Mouse (Mus musculus) kidney, embryonic 16.5 days (tissue): ENCODE results near the gene Rpp30. TPM values are rescaled to one million over a fixed set of nuclear protein-coding genes. Genes with fewer than 3 reads are reported as not detected.

ENCODE experiments used
- ATAC-seq: fragments of 200-750 bp; cut with Nextera tagmentation; 2 replicates; pipeline ENCODE4 v1.8.0; 2017; ENCODE audit warnings: moderate TSS enrichment; ENCODE audit not compliant: low FRiP score, low TSS enrichment
- H3K27ac ChIP-seq: fragments of 300-500 bp; sonication (generic); 2 replicates; pipeline ENCODE4 v1.5.1; 2014; ENCODE audit warnings: low read length
- H3K27me3 ChIP-seq: fragments of 300-500 bp; sonication (generic); 2 replicates; pipeline ENCODE4 v1.6.1; 2014; ENCODE audit warnings: low read length, control low read depth, mixed read lengths; ENCODE audit not compliant: insufficient read depth
- H3K36me3 ChIP-seq: fragments of 300-500 bp; sonication (generic); 2 replicates; pipeline ENCODE4 v1.6.1; 2014; ENCODE audit warnings: low read length, control low read depth, mixed read lengths; ENCODE audit not compliant: insufficient read depth
- H3K4me1 ChIP-seq: fragments of 300-500 bp; sonication (generic); 2 replicates; pipeline ENCODE4 v1.6.1; 2014; ENCODE audit warnings: low read length, control low read depth, mixed read lengths; ENCODE audit not compliant: insufficient read depth
- H3K4me2 ChIP-seq: fragments of 300-500 bp; sonication (generic); replicated peaks from 2 replicates; pipeline ENCODE4 v1.6.1; 2014; ENCODE audit warnings: low read depth, low read length
- H3K4me3 ChIP-seq: fragments of 300-500 bp; sonication (generic); 2 replicates; pipeline ENCODE4 v1.5.1; 2014; ENCODE audit warnings: mild to moderate bottlenecking, low read length
- H3K9ac ChIP-seq: fragments of 300-500 bp; sonication (generic); replicated peaks from 2 replicates; pipeline ENCODE4 v1.6.1; 2014; ENCODE audit warnings: low read length
- H3K9me3 ChIP-seq: fragments of 300-500 bp; sonication (generic); 2 replicates; pipeline ENCODE4 v1.6.1; 2016; ENCODE audit warnings: low read length, control low read depth
- WGBS: fragments of 180-500 bp; shearing (Covaris S2); extraction: QIAGEN DNeasy Blood & Tissue Kit; methylation state at CpG from one replicate; pipeline ENCODE4 v1.1.7; 2014; 5-methylcytosine and 5-hydroxymethylcytosine counted together
- polyA plus RNA-seq: library from polyadenylated mRNA; unstranded; fragments of >200 nt; fragmentation: Nextera tagmentation; extraction: Ambion mirVana; gene quantifications from 2 replicates; pipeline ENCODE4 v1.2.1, GENCODE M21; 2015

The Rpp30 gene
- polyA plus RNA-seq, 1 experiment from 2014 or later = 63.4 TPM

DNA sequence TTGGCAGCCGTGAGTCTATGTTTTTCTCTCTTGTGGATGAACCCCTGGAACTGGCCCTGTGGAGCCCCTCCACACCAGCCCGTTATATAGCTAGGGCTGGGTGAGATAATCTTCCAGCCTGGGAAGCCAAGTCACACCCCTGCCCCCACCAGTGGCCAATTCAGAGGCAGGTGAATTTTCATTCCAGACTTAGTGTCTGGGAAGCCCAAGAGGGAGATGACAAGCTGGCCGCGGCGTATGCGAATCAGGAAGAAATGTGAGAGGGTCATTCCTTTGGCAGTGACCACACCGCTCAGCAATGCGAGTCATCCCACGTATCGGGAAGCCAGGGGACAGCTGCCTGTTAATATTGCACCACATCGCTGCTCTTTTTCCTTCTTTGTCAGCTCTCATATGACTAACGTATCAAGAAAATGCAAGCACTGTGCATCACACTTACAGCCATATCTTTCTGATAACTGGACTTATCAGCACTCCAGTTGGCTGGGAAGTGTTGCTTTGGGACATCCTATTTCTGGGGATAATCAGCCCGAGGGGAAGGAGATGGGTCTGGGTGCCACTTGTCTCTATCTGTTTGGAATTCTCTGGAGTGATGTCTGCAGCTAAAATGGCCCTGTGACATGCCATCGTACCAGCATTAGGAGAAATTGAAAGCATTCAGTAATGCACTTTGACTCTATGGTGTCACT, 36.4 kb downstream of the Rpp30 start, which contains the start of gene Ankrd1:
Gene Ankrd1 (minus strand): TSS at position 317 of the 689 bp plus-strand sequence.
- Histone ChIP-seq H3K4me1 (no peaks in the 10 kb centered on the region), H3K9ac (no peak within 1 kb of the TSS), H3K4me3 (no peak within 1 kb of the TSS), H3K4me2 (no peak within 1 kb of the TSS), H3K27me3 (no peaks in the 10 kb centered on the region), H3K9me3 (peaks cover 13% of the 10 kb centered on the region), H3K36me3 (no peaks in the 10 kb centered on the region), H3K27ac (no peak within 1 kb of the TSS)
- ATAC-seq = no peak
- 70% methylated on average over 14 of the region's 14 CpGs for WGBS

DNA sequence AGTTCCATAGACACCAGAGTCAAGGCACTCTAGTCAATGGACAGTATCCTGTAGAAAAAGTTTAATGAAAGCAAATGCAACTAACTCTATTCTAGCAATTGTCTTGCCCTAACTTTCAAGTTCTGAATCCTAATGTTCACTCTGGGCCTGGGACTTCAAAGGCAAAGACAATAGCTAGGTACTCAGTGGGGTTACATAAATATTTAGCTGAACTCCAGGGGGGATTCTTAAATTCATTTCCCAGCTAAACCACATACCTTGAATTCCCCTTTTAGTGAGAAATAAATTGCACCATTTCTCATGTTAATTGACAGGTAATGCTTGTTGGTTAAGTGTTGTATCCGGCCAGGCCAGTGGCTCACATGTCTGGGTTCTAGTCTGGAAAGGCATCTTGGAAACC, 40.7 kb downstream of the Rpp30 start:
- Histone ChIP-seq H3K4me1 (no peaks in the 10 kb centered on the region), H3K4me3 (no peak overlapping the region), H3K9me3 (peaks cover 13% of the 10 kb centered on the region), H3K27ac (no peak overlapping the region), H3K9ac (no peak overlapping the region), H3K4me2 (no peak overlapping the region), H3K36me3 (no peaks in the 10 kb centered on the region), H3K27me3 (no peaks in the 10 kb centered on the region)
- ATAC-seq = no peak
- 59% methylated on average over 1 of the region's 1 CpGs for whole genome bisulfite sequencing

DNA sequence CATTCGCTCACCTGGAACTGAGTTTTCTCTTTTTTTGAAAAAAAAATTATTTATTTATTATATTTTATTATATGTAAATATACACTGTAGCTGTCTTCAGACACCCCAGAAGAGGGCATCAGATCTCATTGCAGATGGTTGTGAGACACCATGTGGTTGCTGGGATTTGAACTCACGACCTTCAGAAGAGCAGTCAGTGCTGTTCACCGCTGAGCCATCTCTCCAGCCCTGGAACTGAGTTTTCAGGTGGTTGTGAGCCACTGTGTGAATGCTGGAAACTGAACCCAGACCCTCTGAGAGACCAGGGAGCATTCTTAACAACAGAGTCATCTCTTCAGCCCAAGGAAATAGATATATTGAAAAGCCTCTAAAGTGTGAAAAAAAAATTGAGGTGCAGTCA, 44.9 kb downstream of the Rpp30 start:
- H3K9me3 ChIP-seq = peaks cover 8% of the 10 kb centered on the region
- no peak for ATAC-seq
- WGBS = 90% methylated on average over 3 of the region's 3 CpGs
- no peak overlapping the region for H3K9ac ChIP-seq
- H3K4me1 ChIP-seq = peaks cover 5% of the 10 kb centered on the region
- no peak overlapping the region for H3K4me2 ChIP-seq
- no peak overlapping the region for H3K4me3 ChIP-seq
- no peaks in the 10 kb centered on the region for H3K36me3 ChIP-seq
- no peaks in the 10 kb centered on the region for H3K27me3 ChIP-seq
- H3K27ac ChIP-seq = no peak overlapping the region

DNA sequence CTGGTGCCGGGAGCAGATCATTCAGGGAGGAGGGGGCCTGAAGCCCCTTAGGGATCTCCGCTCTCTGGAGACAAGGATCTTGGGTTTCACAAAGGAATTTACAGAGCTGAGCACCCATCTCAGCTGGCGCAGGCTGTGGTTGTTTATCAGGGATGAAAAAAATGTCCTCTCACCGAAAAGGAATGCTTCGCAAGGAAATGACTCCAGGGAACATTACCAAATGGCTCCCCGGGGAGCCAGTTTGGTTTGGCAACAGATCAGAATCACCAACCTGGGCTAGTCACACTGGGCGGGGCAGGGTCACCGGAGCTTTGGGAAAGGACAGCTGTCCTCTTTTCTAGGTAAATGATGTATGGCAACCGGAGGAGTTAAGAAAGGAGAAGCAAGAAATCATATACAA, 45.7 kb downstream of the Rpp30 start:
- 25% methylated on average over 9 of the region's 9 CpGs for WGBS
- H3K27ac ChIP-seq = peak overlapping the region; percentile 28; the same call in 1 of the 2 replicates
- H3K36me3 ChIP-seq = no peaks in the 10 kb centered on the region
- H3K4me2 ChIP-seq = peak overlapping the region; percentile 39
- H3K9me3 ChIP-seq = no peaks in the 10 kb centered on the region; the same call in 1 of the 2 replicates
- H3K4me1 ChIP-seq = peaks cover 5% of the 10 kb centered on the region
- ATAC-seq = no peak
- 0 out of 2 replicates have a peak overlapping the region, but pooled peaks have one; percentile 7 for H3K9ac ChIP-seq
- H3K27me3 ChIP-seq = no peaks in the 10 kb centered on the region
- no peak overlapping the region for H3K4me3 ChIP-seq

DNA sequence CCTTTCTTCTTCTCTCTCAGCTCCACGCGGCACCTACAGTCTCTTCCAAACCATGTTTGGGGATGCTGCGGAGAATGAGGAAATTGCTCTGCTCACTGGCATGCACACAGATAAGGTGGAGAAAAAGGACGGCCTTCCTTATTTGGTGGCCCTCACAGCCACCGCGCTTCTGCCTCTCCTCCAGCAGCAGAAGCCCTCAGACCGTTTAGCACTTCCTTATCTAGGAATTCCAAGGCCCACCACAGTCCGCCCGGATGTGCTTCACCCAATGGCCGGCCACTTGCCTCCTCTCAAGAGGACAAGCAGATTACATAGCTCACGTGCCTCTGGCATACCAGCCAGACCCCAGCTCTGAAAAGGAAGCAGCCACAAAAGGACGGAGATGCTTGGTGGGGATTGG, 46.1 kb downstream of the Rpp30 start:
- no peaks in the 10 kb centered on the region for H3K9me3 ChIP-seq
- H3K4me2 ChIP-seq = peak overlapping the region; percentile 39
- no peak overlapping the region for H3K9ac ChIP-seq
- ATAC-seq = peak; percentile 59; the same call in 1 of the 2 replicates
- no peaks in the 10 kb centered on the region for H3K36me3 ChIP-seq
- peaks cover 5% of the 10 kb centered on the region for H3K4me1 ChIP-seq
- no peak overlapping the region for H3K4me3 ChIP-seq
- no peaks in the 10 kb centered on the region for H3K27me3 ChIP-seq
- WGBS = 34% methylated on average over 12 of the region's 12 CpGs
- peak overlapping the region; percentile 28; the same call in 1 of the 2 replicates for H3K27ac ChIP-seq

DNA sequence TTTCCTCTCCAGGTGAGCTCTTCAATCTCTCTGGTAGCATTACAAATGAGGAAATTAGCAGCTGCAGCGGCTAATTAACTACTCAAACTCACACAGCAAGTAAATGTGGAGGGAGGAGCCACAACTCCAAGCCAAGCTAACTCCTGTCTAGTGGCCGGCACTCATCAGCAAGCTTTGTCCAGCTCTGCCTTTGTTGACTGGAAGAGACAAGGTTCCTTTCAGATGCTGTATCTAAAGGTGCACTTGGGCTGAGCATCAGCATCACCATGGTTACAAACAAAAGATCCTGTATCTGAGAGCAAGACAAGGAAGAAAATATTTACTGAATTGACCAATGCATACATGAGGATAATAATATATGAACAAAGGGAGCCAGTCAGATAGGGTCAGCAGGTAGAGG, 46.7 kb downstream of the Rpp30 start:
- Histone ChIP-seq H3K9me3 (no peaks in the 10 kb centered on the region), H3K4me2 (no peak overlapping the region), H3K9ac (no peak overlapping the region), H3K4me3 (no peak overlapping the region), H3K27me3 (no peaks in the 10 kb centered on the region), H3K27ac (no peak overlapping the region), H3K4me1 (peaks cover 5% of the 10 kb centered on the region), H3K36me3 (no peaks in the 10 kb centered on the region)
- 69% methylated on average over 2 of the region's 2 CpGs for WGBS
- no peak for ATAC-seq

DNA sequence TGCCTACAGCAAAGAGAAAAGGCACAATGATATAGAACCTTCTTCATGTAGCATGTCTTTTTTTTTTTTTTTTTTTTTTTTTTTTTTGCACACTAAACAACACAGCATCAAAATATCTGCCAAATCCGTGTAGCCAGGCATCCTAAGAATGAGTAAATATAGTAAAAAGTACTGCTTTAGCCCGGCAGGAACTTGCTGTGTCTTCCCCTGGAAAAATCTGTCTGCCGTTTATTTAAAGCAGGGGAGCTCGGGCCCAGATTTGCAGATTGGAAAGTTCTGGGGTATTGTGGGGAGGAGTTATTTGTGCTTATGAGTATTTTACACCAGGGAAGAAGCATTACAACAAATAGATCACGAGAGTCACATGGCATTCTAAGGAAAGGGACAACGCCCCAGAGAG, 48.5 kb downstream of the Rpp30 start:
- H3K4me2 ChIP-seq = no peak overlapping the region
- no peaks in the 10 kb centered on the region for H3K36me3 ChIP-seq
- H3K4me1 ChIP-seq = peaks cover 5% of the 10 kb centered on the region
- H3K27me3 ChIP-seq = no peaks in the 10 kb centered on the region
- WGBS = 59% methylated on average over 6 of the region's 6 CpGs
- H3K9me3 ChIP-seq = no peaks in the 10 kb centered on the region
- H3K4me3 ChIP-seq = no peak overlapping the region
- no peak overlapping the region for H3K9ac ChIP-seq
- H3K27ac ChIP-seq = no peak overlapping the region
- ATAC-seq = no peak

DNA sequence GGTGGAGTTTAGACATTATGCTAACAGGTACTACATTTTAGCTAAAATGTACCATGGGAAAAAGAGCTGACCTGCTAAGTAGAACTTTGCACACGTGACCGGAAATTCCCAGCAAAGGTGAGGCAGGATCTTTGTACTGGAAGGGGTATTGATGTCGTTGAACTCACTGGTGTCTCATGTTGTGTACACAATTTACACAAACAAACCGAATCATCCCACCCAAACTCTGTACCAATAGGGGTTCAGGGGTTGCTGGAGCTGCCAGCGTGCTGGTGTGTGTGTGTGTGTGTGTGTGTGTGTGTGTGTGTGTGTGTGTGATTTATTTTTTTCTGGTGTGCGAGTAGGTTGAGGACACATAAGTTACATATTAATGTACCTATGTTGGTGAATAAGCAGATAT, 49.5 kb downstream of the Rpp30 start:
- Histone ChIP-seq H3K27ac (no peak overlapping the region), H3K9ac (no peak overlapping the region), H3K9me3 (no peaks in the 10 kb centered on the region), H3K4me2 (no peak overlapping the region), H3K36me3 (no peaks in the 10 kb centered on the region), H3K4me3 (no peak overlapping the region), H3K27me3 (no peaks in the 10 kb centered on the region), H3K4me1 (peaks cover 5% of the 10 kb centered on the region)
- WGBS = 80% methylated on average over 6 of the region's 6 CpGs
- no peak for ATAC-seq

DNA sequence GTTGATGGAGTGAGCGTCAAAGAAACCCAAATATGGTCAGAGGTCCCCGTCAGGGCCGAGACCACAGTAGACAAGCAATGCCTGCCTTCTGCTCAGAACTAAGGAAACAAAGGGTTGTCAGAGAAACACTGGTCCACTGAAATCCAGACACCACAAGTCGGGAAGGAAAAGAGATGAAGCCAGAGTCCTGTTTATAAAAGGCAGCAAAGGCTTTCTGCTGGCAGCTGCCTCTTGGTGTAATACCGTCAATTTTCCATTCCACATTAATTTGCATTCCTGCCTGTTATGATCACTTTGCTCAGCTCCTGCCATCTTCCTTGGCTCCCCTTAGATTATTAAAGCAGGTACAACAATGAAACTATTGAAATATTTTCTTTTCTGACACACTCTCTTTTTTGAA, 50.2 kb downstream of the Rpp30 start:
- H3K4me1 ChIP-seq = peaks cover 5% of the 10 kb centered on the region

DNA sequence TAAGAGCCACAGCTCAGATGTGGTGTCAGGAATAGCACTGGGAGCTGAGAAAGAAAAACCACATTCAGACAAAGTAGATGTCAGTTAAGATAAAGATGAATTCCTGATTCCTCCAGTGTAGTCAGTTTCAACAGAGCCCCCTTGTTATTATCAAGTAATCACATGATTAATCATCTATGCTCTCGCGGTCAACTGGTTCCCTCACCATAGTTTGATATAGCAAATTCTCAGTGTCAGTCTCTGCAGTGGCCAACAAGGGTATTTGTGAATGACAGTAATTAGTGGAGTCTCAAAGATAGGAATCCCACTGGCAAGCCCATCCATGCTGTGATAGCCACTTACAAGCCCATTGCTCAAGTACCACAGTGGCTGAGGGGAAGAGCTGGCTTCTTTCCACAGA, 60.1 kb downstream of the Rpp30 start:
- Histone ChIP-seq H3K27ac (no peak overlapping the region), H3K4me3 (no peak overlapping the region), H3K9me3 (no peaks in the 10 kb centered on the region), H3K4me2 (no peak overlapping the region), H3K36me3 (no peaks in the 10 kb centered on the region), H3K9ac (no peak overlapping the region), H3K4me1 (no peaks in the 10 kb centered on the region), H3K27me3 (no peaks in the 10 kb centered on the region)
- no peak for ATAC-seq
- WGBS = 91% methylated on average over 2 of the region's 2 CpGs

More for the DNA sequence above, 50.2 kb downstream of the Rpp30 start:
- Histone ChIP-seq H3K4me3 (no peak overlapping the region), H3K9me3 (no peaks in the 10 kb centered on the region), H3K36me3 (no peaks in the 10 kb centered on the region), H3K9ac (no peak overlapping the region), H3K27ac (no peak overlapping the region), H3K27me3 (no peaks in the 10 kb centered on the region), H3K4me2 (no peak overlapping the region)
- WGBS = 59% methylated on average over 5 of the region's 5 CpGs
- ATAC-seq = no peak
